Mouse (Mus musculus) bone marrow macrophage, adult 2 months (primary cell): Measurements from ENCODE around the gene Pex5l. TPM values are rescaled to one million over a fixed set of nuclear protein-coding genes. Genes with fewer than 3 reads are reported as not detected.

ENCODE experiments used
- H3K27ac ChIP-seq: 2 replicates; pipeline ENCODE4 v1.5.1; 2012; ENCODE audit warnings: low read depth, low read length; ENCODE audit not compliant: insufficient read depth
- H3K4me1 ChIP-seq: 2 replicates; pipeline ENCODE4 v1.6.1; 2012; ENCODE audit warnings: low read length; ENCODE audit not compliant: control insufficient read depth, insufficient read depth
- H3K4me3 ChIP-seq: 2 replicates; pipeline ENCODE4 v1.5.1; 2012; ENCODE audit warnings: mild to moderate bottlenecking, low read length, moderate library complexity; ENCODE audit not compliant: insufficient read depth
- CTCF ChIP-seq: IDR thresholded peaks from 2 replicates; pipeline ENCODE4 v1.5.1; 2012; ENCODE audit warnings: low read depth, mild to moderate bottlenecking, low read length, moderate library complexity
- POLR2A ChIP-seq: IDR thresholded peaks from 2 replicates; pipeline ENCODE4 v1.6.1; 2012; ENCODE audit warnings: mild to moderate bottlenecking, low read depth, low read length, borderline replicate concordance
- polyA plus RNA-seq: library from polyadenylated mRNA; stranded (reverse); fragments of >200 nt; gene quantifications from 2 replicates; pipeline ENCODE4 v1.2.4, GENCODE M21; 2012; ENCODE audit not compliant: missing spikeins, insufficient read depth, insufficient read length

Pex5l gene
- polyA plus RNA-seq, 1 experiment, result not detected

DNA sequence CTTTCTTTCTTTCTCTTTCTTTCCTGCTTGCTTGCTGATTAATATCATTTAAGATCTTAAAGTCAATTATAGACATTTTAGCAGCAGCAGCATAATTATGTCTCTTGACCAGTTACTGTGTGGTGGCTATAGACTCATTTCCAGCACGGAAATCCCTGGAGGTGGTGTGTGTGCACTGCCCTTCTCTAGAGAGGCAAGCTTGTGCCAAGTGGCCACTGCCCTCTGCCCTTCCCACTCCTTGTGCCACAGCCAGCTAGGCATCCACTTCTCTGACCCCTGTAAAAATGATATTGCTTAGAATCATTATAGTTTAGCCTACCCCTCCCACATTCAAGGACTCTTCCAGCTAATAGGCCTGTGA lies 69.2 kb downstream of the Pex5l start:
- TF ChIP-seq POLR2A, result no peak
- no peak for TF ChIP-seq CTCF
- Histone ChIP-seq H3K4me1 (no peaks in the 10 kb centered on the region), H3K4me3 (no peak overlapping the region), H3K27ac (no peak overlapping the region)

GRCm38 (mm10) chr3:33070771-33071170 lies 72.3 kb downstream of the Pex5l start:
- H3K4me3 ChIP-seq, result no peak overlapping the region
- H3K4me1 ChIP-seq, result no peaks in the 10 kb centered on the region
- TF ChIP-seq POLR2A (no peak), CTCF (no peak)
- no peak overlapping the region for H3K27ac ChIP-seq

GRCm38 (mm10) chr3:33068146-33068545 lies 74.9 kb downstream of the Pex5l start:
- TF ChIP-seq CTCF, result no peak
- TF ChIP-seq POLR2A, result no peak
- Histone ChIP-seq H3K27ac (no peak overlapping the region), H3K4me1 (no peaks in the 10 kb centered on the region), H3K4me3 (no peak overlapping the region)

- H3K27ac ChIP-seq, result no peak overlapping the region
- H3K4me1 ChIP-seq, result no peaks in the 10 kb centered on the region
- no peak overlapping the region for H3K4me3 ChIP-seq
- no peak for TF ChIP-seq POLR2A
- no peak for TF ChIP-seq CTCF
Observed at GRCm38 (mm10) chr3:33063590-33063989, 79.5 kb downstream of the Pex5l start.

DNA sequence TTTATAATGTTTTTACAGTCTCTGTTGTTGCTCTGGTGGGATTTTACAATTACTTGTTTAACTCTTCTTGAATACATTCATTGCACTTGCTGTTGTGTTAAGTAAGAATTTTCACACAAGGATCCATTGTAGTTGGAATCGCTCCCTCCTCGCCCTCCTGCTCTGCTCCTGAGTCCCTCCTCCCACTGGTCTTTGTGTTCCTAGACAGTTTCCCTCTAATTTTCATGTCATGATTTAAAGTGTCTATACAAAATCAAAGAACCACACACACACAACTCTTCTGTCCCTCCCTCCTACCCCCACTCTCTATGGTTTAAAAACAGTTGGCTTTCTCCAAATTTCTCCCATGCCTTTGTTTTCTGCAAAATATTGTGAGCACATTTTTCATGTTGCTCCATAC lies 81.6 kb downstream of the Pex5l start:
- Histone ChIP-seq H3K4me1 (no peaks in the 10 kb centered on the region), H3K4me3 (no peak overlapping the region), H3K27ac (no peak overlapping the region)
- TF ChIP-seq POLR2A (no peak), CTCF (no peak)

DNA sequence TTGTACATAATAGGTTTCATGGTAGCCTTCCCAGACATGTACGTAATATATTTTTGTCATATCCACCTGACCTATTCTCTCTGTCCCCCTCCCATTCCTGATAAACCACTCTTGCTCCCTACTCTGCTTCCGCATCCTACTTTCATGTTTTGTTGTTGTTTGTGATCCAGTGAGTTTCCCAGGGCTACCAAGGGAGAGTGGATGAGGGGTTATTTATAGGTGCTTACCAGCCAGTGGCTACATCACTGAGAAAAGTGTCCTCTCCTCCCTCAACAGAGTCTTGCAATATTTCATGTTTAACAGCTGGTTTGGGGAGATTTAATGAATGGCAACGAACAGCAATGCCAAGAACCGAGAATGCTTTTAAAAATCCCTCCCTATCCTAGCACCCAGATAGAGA lies 82.0 kb downstream of the Pex5l start:
- Histone ChIP-seq H3K4me3 (no peak overlapping the region), H3K4me1 (no peaks in the 10 kb centered on the region), H3K27ac (no peak overlapping the region)
- no peak for TF ChIP-seq POLR2A
- no peak for TF ChIP-seq CTCF

DNA sequence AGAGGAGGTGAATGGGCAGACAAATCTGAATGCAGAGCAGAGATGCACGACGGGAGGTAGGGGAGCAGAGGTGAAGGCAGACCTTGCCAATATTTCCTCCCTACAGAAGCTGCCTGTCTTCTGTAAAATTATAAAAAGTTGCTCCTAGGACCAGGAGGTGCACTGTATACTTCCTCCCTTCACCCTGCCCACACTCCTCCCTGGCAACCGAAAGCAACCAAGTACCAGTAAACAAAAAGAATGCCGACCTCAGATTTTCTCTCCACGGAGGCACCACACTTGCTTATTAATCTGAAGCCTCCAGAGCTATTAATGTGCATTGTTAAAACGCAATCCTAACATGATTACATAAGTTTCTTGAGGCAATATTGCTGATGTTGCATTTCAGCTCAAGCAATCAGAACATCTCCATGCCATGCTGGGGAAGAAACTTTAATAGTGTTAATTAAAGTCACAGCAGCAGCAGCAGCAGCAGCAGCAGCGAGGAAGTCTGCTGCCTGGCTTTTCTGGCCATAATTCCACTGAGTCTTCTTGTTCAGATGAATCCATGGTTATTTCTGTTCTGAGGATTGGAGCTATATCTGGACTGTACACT lies 82.6 kb downstream of the Pex5l start:
- Histone ChIP-seq H3K4me1 (no peaks in the 10 kb centered on the region), H3K27ac (no peak overlapping the region), H3K4me3 (no peak overlapping the region)
- TF ChIP-seq CTCF (no peak), POLR2A (no peak)

- H3K4me1 ChIP-seq, result no peaks in the 10 kb centered on the region
Observed at GRCm38 (mm10) chr3:33048304-33048703, 94.7 kb downstream of the Pex5l start.

GRCm38 (mm10) chr3:33044799-33045106 lies 98.3 kb downstream of the Pex5l start:
- TF ChIP-seq POLR2A (no peak), CTCF (no peak)
- no peak overlapping the region for H3K4me3 ChIP-seq
- H3K27ac ChIP-seq, result no peak overlapping the region
- H3K4me1 ChIP-seq, result no peaks in the 10 kb centered on the region

More at GRCm38 (mm10) chr3:33048304-33048703, 94.7 kb downstream of the Pex5l start:
- Histone ChIP-seq H3K27ac (no peak overlapping the region), H3K4me3 (no peak overlapping the region)
- no peak for TF ChIP-seq POLR2A

DNA sequence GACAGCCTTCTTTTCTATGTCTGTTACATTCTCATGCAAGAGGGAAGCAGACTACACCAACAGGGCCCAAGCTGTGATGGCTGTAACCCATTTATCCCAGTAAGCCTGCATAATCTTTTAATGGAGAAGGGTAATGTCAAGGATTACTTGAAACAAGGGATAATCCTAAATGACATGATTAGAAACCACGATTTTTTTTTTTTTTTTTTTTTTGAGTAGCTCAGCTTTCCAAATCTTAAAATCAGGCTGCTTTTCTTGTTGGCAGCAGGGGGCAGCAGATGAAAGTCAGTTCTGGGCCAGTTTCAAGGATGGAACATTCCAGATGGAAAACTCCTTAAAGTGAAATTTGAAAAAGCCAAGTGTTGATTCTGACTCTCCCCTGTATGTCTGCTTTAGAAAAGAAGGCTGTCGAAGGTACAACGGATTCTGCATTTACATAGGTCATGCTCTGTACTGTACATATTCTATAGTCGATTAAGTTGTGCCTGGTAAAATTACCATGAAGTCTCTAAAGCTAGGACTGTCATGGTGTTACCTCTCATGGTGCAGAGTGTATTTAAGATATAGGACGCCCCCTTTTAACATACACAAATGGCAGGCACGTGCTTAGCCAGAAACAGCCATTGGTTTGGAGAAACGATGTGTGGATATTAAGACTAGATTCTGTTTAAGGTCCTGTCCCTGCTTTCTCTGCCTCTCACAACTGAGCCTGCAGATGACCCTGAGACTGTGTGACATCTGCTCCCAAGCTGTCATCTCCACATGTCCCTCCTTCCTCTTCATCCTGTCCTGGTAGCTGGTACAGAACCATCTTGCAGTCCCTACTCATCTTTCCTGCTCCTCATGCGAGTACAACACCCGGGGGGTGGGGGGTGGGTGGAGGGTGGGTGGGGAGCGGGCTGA lies 98.9 kb downstream of the Pex5l start:
- Histone ChIP-seq H3K27ac (no peak overlapping the region), H3K4me1 (no peaks in the 10 kb centered on the region), H3K4me3 (no peak overlapping the region)
- TF ChIP-seq CTCF (no peak), POLR2A (no peak)

- H3K4me3 ChIP-seq, result no peak overlapping the region
- H3K4me1 ChIP-seq, result no peaks in the 10 kb centered on the region
- no peak overlapping the region for H3K27ac ChIP-seq
- TF ChIP-seq POLR2A (no peak), CTCF (no peak)
Observed at GRCm38 (mm10) chr3:33024566-33024965, 118.5 kb downstream of the Pex5l start.
